Comparison of ENCODE assay signal across 8 mouse cellular contexts in genomic region chr13:28600792-28601191, GRCm38 (mm10).
A peak's percentile ranks its signal among the peaks of the same experiment; 100 is the strongest.
DNase-seq lines count a peak whose midpoint lies in the region; ATAC-seq and TF ChIP-seq lines count a peak whose summit lies in the region.

No protein-coding gene starts in this region.

- peak; percentile 17 for DNase-seq in heart, adult 8-10 months (ENCODE audit: low spot score)
- no peak for DNase-seq in heart, embryonic 10.5 days (ENCODE audit: low spot score)
- DNase-seq in kidney, postnatal 4 days, result peak; percentile 15 to 36
- DNase-seq in cerebellum, postnatal 10 days, result no peak
- DNase-seq in adipocyte (ENCODE audit: low spot score), result no peak
- DNase-seq in forebrain, embryonic 14.5 days (ENCODE audit: low spot score), result no peak

- TF ChIP-seq POLR2A in bone marrow macrophage, adult 2 months (IDR thresholded peaks at IDR 0.05; ENCODE audit: borderline replicate concordance, low read depth, low read length), result no peak

- no peaks in the 10 kb centered on the region for H3K27me3 ChIP-seq in heart, embryonic 10.5 days (ENCODE audit: insufficient read depth, poor library complexity, severe bottlenecking)
- no peaks in the 10 kb centered on the region for H3K27me3 ChIP-seq in forebrain, embryonic 14.5 days (replicated peaks; ENCODE audit: control insufficient read depth, insufficient read depth, low read length)

- no peak overlapping the region for H3K4me2 ChIP-seq in forebrain, embryonic 14.5 days (ENCODE audit: low read length)

- WGBS in heart, embryonic 10.5 days, result 62% methylated on average over 5 of the region's 5 CpGs
- WGBS in forebrain, embryonic 14.5 days, result 84% methylated on average over 5 of the region's 5 CpGs

- H3K4me3 ChIP-seq in heart, embryonic 10.5 days, result no peak overlapping the region
- H3K4me3 ChIP-seq in bone marrow macrophage, adult 2 months (ENCODE audit: insufficient read depth, low read length), result peak overlapping the region; percentile 0; the same call in 1 of the 2 replicates
- no peak overlapping the region for H3K4me3 ChIP-seq in forebrain, embryonic 14.5 days (ENCODE audit: low read depth, low read length)

- H3K36me3 ChIP-seq in heart, embryonic 10.5 days, result no peaks in the 10 kb centered on the region
- no peaks in the 10 kb centered on the region for H3K36me3 ChIP-seq in forebrain, embryonic 14.5 days (ENCODE audit: control insufficient read depth, insufficient read depth, low read length)

- no peak overlapping the region for H3K27ac ChIP-seq in heart, embryonic 10.5 days
- H3K27ac ChIP-seq in bone marrow macrophage, adult 2 months (ENCODE audit: insufficient read depth, low read depth, low read length), result peak overlapping the region; percentile 50
- H3K27ac ChIP-seq in forebrain, embryonic 14.5 days (ENCODE audit: low read depth, low read length), result no peak overlapping the region

- H3K9me3 ChIP-seq in heart, embryonic 10.5 days, result no peaks in the 10 kb centered on the region
- no peaks in the 10 kb centered on the region for H3K9me3 ChIP-seq in forebrain, embryonic 14.5 days (replicated peaks; ENCODE audit: control insufficient read depth, low read length)

- H3K4me1 ChIP-seq in heart, embryonic 10.5 days, result no peaks in the 10 kb centered on the region
- H3K4me1 ChIP-seq in bone marrow macrophage, adult 2 months (ENCODE audit: control insufficient read depth, insufficient read depth, low read length), result peaks cover 9% of the 10 kb centered on the region
- H3K4me1 ChIP-seq in forebrain, embryonic 14.5 days (ENCODE audit: control insufficient read depth, insufficient read depth, low read length), result peaks cover 5% of the 10 kb centered on the region; the same call in 1 of the 2 replicates

- no peak for TF ChIP-seq CTCF in bone marrow macrophage, adult 2 months (IDR thresholded peaks at IDR 0.05; ENCODE audit: low read depth, low read length)

- ATAC-seq in neutrophil, adult 5-6 weeks (ENCODE audit: extremely low read depth, insufficient number of reproducible peaks, low FRiP score, poor library complexity, severe bottlenecking), result peak; percentile 75
- no peak for ATAC-seq in forebrain, embryonic 14.5 days

- no peak overlapping the region for H3K9ac ChIP-seq in forebrain, embryonic 14.5 days (ENCODE audit: low read length)

Comparison
In these comparisons a context has a peak if more than half of its experiments do, and no peak if none do; other contexts are left out.
1. DNase-seq: peak in heart, adult 8-10 months (single experiment) and kidney, postnatal 4 days (2 of 2); none in heart, embryonic 10.5 days (single experiment), cerebellum, postnatal 10 days (0 of 2), adipocyte (single experiment) and forebrain, embryonic 14.5 days (single experiment).